Mouse (Mus musculus) small intestine, adult 2 months (tissue): ENCODE measurements around the gene Msmb.

ENCODE experiments used
- CTCF ChIP-seq: fragments of 200-500 bp; IDR thresholded peaks from 2 replicates; pipeline ENCODE4 v1.5.1; 2012; ENCODE audit warnings: low read depth, mild to moderate bottlenecking, control low read depth, inconsistent platforms, low read length, moderate library complexity, mixed read lengths; ENCODE audit not compliant: insufficient replicate concordance, insufficient read length; ENCODE audit errors: extremely low read depth
- POLR2A ChIP-seq: fragments of 200-500 bp; IDR thresholded peaks from 2 replicates; pipeline ENCODE4 v1.6.1; 2012; ENCODE audit warnings: low read depth, mild to moderate bottlenecking, control low read depth, inconsistent platforms, low read length, moderate library complexity

GRCm38 (mm10) chr14:32120940-32121919 lies 20.6 kb upstream of the Msmb start:
- TF ChIP-seq POLR2A (no peak), CTCF (no peak)
